Mouse (Mus musculus): ENCODE measurements at regions not wholly inside any gene's neighbourhood (a gene's known extent, or its start where the extent isn't known, plus 50 kb on each side); places are given as distances from the start of the nearest gene placed in this dataset.

- 81% methylated on average over 9 of the region's 9 CpGs for WGBS
- Histone ChIP-seq H3K27ac (ENCODE audit: insufficient read depth, low read depth, low read length) (no peak overlapping the region), H3K27me3 (ENCODE audit: control insufficient read depth, insufficient read depth, low read length) (no peaks in the 10 kb centered on the region), H3K4me3 (ENCODE audit: low read depth, low read length) (no peak overlapping the region), H3K36me3 (ENCODE audit: control insufficient read depth, insufficient read depth, low read length) (no peaks in the 10 kb centered on the region), H3K4me1 (ENCODE audit: control insufficient read depth, insufficient read depth, insufficient read length, low read length) (peaks cover 6% of the 10 kb centered on the region; the same call in 1 of the 2 replicates)
- TF ChIP-seq POLR2A (IDR thresholded peaks at IDR 0.05; ENCODE audit: low read depth, low read length): no peak
- no peak for TF ChIP-seq CTCF (IDR thresholded peaks at IDR 0.05; ENCODE audit: extremely low read depth, insufficient read length, insufficient replicate concordance, low read depth, low read length)
These were observed 110.8 kb upstream of the Foxn2 start for GRCm38 (mm10) chr17:88329715-88330114.

GRCm38 (mm10) chr17:88330129-88330528 lies 110.4 kb upstream of the Foxn2 start:
- Histone ChIP-seq H3K36me3 (ENCODE audit: control insufficient read depth, insufficient read depth, low read length) (no peaks in the 10 kb centered on the region), H3K4me3 (ENCODE audit: low read depth, low read length) (no peak overlapping the region), H3K4me1 (ENCODE audit: control insufficient read depth, insufficient read depth, insufficient read length, low read length) (peaks cover 6% of the 10 kb centered on the region; the same call in 1 of the 2 replicates), H3K27me3 (ENCODE audit: control insufficient read depth, insufficient read depth, low read length) (no peaks in the 10 kb centered on the region), H3K27ac (ENCODE audit: insufficient read depth, low read depth, low read length) (peak overlapping the region; percentile 15; the same call in 1 of the 2 replicates)
- WGBS: 94% methylated on average over 2 of the region's 2 CpGs
- TF ChIP-seq CTCF (IDR thresholded peaks at IDR 0.05; ENCODE audit: extremely low read depth, insufficient read length, insufficient replicate concordance, low read depth, low read length): no peak

GRCm38 (mm10) chr17:88333816-88334215 lies 106.7 kb upstream of the Foxn2 start:
- WGBS: 82% methylated on average over 4 of the region's 4 CpGs
- Histone ChIP-seq H3K27me3 (ENCODE audit: control insufficient read depth, insufficient read depth, low read length) (no peaks in the 10 kb centered on the region), H3K4me3 (ENCODE audit: low read depth, low read length) (no peak overlapping the region), H3K4me1 (ENCODE audit: control insufficient read depth, insufficient read depth, insufficient read length, low read length) (no peaks in the 10 kb centered on the region), H3K27ac (ENCODE audit: insufficient read depth, low read depth, low read length) (no peak overlapping the region), H3K36me3 (ENCODE audit: control insufficient read depth, insufficient read depth, low read length) (no peaks in the 10 kb centered on the region)
- no peak for TF ChIP-seq CTCF (IDR thresholded peaks at IDR 0.05; ENCODE audit: extremely low read depth, insufficient read length, insufficient replicate concordance, low read depth, low read length)
- no peak for TF ChIP-seq POLR2A (IDR thresholded peaks at IDR 0.05; ENCODE audit: low read depth, low read length)

GRCm38 (mm10) chr17:88335271-88335670 lies 105.2 kb upstream of the Foxn2 start:
- H3K4me1 ChIP-seq (ENCODE audit: control insufficient read depth, insufficient read depth, insufficient read length, low read length): no peaks in the 10 kb centered on the region
- WGBS: 83% methylated on average over 5 of the region's 5 CpGs
- no peak overlapping the region for H3K4me3 ChIP-seq (ENCODE audit: low read depth, low read length)
- no peaks in the 10 kb centered on the region for H3K27me3 ChIP-seq (ENCODE audit: control insufficient read depth, insufficient read depth, low read length)
- H3K27ac ChIP-seq (ENCODE audit: insufficient read depth, low read depth, low read length): no peak overlapping the region
- H3K36me3 ChIP-seq (ENCODE audit: control insufficient read depth, insufficient read depth, low read length): no peaks in the 10 kb centered on the region
- TF ChIP-seq POLR2A (IDR thresholded peaks at IDR 0.05; ENCODE audit: low read depth, low read length) (no peak), CTCF (IDR thresholded peaks at IDR 0.05; ENCODE audit: extremely low read depth, insufficient read length, insufficient replicate concordance, low read depth, low read length) (no peak)

- no peak for TF ChIP-seq POLR2A (IDR thresholded peaks at IDR 0.05; ENCODE audit: low read depth, low read length)
- TF ChIP-seq CTCF (IDR thresholded peaks at IDR 0.05; ENCODE audit: extremely low read depth, insufficient read length, insufficient replicate concordance, low read depth, low read length): no peak
- Histone ChIP-seq H3K4me3 (ENCODE audit: low read depth, low read length) (no peak overlapping the region), H3K36me3 (ENCODE audit: control insufficient read depth, insufficient read depth, low read length) (no peaks in the 10 kb centered on the region), H3K4me1 (ENCODE audit: control insufficient read depth, insufficient read depth, insufficient read length, low read length) (no peaks in the 10 kb centered on the region), H3K27ac (ENCODE audit: insufficient read depth, low read depth, low read length) (peak overlapping the region; percentile 40; the same call in 1 of the 2 replicates), H3K27me3 (ENCODE audit: control insufficient read depth, insufficient read depth, low read length) (no peaks in the 10 kb centered on the region)
- 68% methylated on average over 3 of the region's 3 CpGs for WGBS
These were observed 104.3 kb upstream of the Foxn2 start for GRCm38 (mm10) chr17:88336140-88336769.

GRCm38 (mm10) chr17:88337649-88338404 lies 102.7 kb upstream of the Foxn2 start:
- Histone ChIP-seq H3K4me1 (ENCODE audit: control insufficient read depth, insufficient read depth, insufficient read length, low read length) (no peaks in the 10 kb centered on the region), H3K4me3 (ENCODE audit: low read depth, low read length) (no peak overlapping the region), H3K27ac (ENCODE audit: insufficient read depth, low read depth, low read length) (no peak overlapping the region), H3K36me3 (ENCODE audit: control insufficient read depth, insufficient read depth, low read length) (no peaks in the 10 kb centered on the region), H3K27me3 (ENCODE audit: control insufficient read depth, insufficient read depth, low read length) (no peaks in the 10 kb centered on the region)
- WGBS: 62% methylated on average over 8 of the region's 8 CpGs
- TF ChIP-seq POLR2A (IDR thresholded peaks at IDR 0.05; ENCODE audit: low read depth, low read length): no peak
- TF ChIP-seq CTCF (IDR thresholded peaks at IDR 0.05; ENCODE audit: extremely low read depth, insufficient read length, insufficient replicate concordance, low read depth, low read length): no peak

- WGBS: 60% methylated on average over 5 of the region's 5 CpGs
- H3K4me3 ChIP-seq (ENCODE audit: low read depth, low read length): no peak overlapping the region
- no peak overlapping the region for H3K27ac ChIP-seq (ENCODE audit: insufficient read depth, low read depth, low read length)
- H3K4me1 ChIP-seq (ENCODE audit: control insufficient read depth, insufficient read depth, insufficient read length, low read length): no peaks in the 10 kb centered on the region
- no peaks in the 10 kb centered on the region for H3K36me3 ChIP-seq (ENCODE audit: control insufficient read depth, insufficient read depth, low read length)
- H3K27me3 ChIP-seq (ENCODE audit: control insufficient read depth, insufficient read depth, low read length): no peaks in the 10 kb centered on the region
- TF ChIP-seq CTCF (IDR thresholded peaks at IDR 0.05; ENCODE audit: extremely low read depth, insufficient read length, insufficient replicate concordance, low read depth, low read length) (no peak), POLR2A (IDR thresholded peaks at IDR 0.05; ENCODE audit: low read depth, low read length) (no peak)
These were observed 99.4 kb upstream of the Foxn2 start for GRCm38 (mm10) chr17:88341141-88341540.

Data from small intestine, adult 2 months (tissue).